Mouse (Mus musculus): Measurements from ENCODE around the gene Shbg. TPM values are rescaled to one million over a fixed set of nuclear protein-coding genes. Genes with fewer than 3 reads are reported as not detected.
"Not testable (repeated sequence)": the region's sequence is repeated elsewhere in the genome, so short reads cannot be mapped to it uniquely, and the experiment has no call there.

Gene Shbg
- polyA plus RNA-seq, 1 experiment from 2014 or later: 0.13 TPM

DNA sequence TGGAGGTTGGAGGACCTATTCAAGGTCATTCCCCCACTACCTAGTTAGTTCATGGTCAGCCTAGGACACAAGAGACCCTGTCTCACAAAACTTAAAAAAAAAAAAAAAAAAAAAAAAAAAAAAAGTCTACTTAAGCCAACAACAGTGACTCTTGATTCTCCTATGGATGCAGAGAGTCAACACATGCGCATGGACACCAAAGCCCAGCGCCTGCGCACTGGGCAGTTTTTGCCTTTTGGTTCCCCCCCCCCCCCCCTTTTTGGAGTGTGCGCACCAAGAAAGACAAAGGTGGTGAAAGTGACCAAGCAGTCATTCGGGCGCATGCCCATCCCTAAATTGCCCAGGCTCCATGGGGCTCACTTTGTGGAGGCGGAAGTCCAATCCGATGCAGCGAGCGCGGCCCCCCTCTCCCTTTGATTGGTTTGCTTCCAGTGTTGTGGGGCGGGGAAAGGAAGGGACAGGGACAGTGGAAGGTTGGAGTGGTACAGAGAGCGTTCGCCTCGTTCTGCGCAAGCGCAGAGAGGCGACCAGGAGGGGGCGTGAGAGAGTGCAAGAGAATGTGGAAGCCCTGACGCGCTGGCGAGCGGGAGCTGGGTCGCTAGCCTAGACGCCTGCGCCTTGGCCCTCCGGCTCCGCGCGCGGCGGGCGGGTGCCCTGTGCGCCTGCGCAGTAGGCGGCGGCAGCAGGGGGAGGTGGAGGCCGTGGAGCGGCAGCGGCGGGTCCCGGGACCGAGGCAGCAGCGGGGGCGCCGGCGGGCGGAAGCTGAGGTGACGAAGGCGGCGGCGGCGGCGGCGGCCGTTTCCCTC lies 14.8 kb upstream of the Shbg start, which contains the start of gene Fxr2:
Gene Fxr2 (plus strand): TSS at position 707 of the 806 bp plus-strand sequence.
- DNase-seq (ENCODE audit: low spot score): peak; percentile 100

DNA sequence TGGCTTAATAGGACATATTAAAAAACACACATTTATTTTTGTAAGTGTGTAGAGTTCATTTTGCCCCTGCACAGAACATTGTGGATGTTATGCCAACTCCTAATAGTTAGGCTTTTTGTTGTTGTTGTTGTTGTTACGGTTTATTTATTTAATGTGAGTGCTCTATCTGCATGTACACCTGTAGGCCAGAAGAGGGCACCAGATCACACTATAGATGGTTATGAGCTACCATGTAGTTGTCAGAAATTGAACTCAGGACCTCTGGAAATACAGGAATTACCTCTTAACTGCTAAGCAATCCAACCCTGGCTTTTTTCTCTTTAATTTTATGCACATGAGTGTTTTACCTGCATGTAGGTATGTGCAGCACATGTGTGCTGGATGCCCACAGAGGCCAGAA lies 12.1 kb upstream of the Shbg start:
- peak; percentile 36 for DNase-seq (ENCODE audit: low spot score)

- peak; percentile 73 for DNase-seq (ENCODE audit: low spot score)
Measured at GRCm38 (mm10) chr11:69628286-69628685, 10.6 kb upstream of the Shbg start.

DNA sequence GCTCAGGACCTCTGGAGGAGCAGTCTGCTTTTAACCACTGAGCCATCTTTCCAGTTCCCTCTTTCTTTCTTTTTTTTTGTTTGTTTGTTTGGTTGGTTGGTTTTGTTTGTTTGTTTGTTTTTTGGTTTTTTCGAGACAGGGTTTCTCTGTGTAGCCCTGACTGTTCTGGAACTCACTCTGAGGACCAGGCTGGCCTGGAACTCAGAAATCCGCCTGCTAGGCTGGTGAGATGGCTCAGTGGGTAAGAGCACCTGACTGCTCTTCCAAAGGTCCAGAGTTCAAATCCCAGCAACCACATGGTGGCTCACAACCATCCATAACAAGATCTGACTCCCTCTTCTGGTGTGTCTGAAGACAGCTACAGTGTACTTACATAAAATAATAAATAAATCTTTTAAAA lies 6.6 kb upstream of the Shbg start:
- not testable (repeated sequence) for DNase-seq (ENCODE audit: low spot score)

- no peak for DNase-seq (ENCODE audit: low spot score)
Measured at GRCm38 (mm10) chr11:69623006-69623405, 5.3 kb upstream of the Shbg start.

- no peak for DNase-seq (ENCODE audit: low spot score)
Measured at GRCm38 (mm10) chr11:69622406-69622805, 4.7 kb upstream of the Shbg start.

DNA sequence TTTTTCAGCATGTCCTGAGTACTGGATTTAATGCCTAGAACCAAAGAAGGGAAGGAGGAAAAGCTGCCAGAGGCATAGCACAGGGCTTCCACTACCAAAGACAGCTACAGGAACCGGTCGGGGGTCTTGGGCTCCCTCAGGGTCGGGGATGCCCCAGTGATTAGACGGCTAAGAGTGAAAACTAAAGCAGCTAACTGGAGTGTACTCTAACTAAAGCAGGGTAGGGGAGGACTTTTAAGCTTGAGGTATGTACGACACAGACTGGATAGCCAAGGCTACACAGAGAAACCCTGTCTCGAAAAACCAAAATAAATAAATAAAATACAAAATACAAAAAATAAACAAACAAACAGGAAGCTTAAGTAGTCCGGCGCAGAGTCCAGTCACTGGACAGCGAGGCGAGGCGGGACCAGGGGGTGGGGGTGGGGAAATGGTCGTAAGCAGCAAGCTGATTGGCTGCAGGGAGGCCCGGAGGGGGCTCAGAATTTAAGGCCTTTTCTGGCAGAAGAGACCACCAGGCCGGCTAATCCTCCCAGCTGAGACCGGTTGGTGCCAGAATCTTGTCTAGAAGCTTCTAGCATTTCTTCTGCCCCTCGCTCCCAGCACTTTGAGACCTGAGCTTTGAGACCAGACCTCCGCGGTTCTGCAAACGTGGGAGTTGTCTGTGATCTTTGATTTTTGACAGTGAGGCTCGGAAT lies 4.0 kb upstream of the Shbg start, which contains the start of gene Sat2:
Gene Sat2 (plus strand): TSS at position 454 of the 698 bp plus-strand sequence.
- DNase-seq (ENCODE audit: low spot score): no peak

DNA sequence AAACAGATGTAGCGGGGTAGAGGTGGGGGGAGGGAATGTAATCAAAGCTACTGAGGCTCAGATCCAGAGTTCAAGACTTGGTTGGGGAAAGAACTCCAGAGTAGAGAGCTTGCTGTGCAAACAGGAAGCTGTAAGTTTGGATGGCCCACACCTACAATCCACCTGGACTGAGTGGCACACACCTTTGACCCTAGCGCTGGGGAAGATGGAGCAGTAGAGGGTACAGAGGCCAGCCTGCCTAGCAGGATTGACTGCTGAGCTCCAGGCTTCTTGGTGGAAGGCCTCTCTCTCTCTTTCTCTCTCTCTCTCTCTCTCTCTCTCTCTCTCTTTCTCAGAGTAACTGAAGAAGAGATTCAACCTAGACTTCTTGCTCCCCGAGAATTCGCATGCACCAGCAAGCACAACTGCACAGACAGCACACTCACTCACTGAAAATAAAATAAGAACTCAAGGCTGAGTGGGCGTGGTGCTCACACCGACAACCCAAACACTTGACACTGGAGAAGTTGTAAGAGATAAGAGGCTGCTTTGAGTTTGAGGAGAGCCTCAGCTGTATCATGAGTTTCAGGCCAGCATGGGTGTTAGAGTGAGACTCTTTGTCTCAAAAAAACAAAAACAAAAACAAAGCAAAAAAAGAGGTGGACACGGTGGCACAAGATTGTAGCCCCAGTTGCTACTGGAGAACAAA lies 2.8 kb upstream of the Shbg start:
- DNase-seq (ENCODE audit: low spot score): no peak

DNA sequence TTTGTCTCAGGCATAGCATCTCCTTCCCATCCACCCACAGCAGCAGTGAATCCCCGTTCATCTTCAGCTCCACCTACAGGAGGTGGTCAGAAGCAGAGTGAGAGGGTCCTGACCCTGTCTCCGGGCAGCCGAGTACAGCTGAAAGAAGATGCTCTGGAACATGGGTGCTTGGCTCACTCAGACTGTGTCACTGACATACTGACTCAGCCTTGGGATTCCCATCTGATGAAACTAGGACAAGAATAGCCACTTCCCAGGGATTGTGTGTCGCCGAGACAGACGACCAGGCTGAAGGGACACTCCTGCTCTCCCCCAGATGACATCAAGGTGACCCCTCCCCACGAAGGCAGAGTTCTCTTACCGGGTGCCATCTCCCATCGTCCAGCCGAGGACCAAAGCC lies 924 bp downstream of the Shbg start:
- DNase-seq (ENCODE audit: low spot score): no peak

DNA sequence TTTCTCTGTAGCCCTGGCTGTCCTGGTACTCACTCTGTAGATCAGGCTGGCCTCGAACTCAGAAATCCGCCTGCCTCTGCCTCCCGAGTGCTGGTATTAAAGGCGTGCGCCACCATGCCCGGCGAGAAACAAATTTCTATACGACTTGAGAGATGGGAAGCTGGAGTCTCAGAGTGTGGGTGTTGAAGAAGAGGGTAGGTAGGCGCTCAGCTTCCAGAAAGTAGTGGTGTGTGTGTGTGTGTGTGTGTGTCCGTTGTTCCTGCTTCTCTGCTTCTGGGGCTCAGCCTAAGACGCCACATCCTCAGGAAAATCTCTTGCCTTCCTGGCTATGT lies 3.5 kb downstream of the Shbg start:
- not testable (repeated sequence) for DNase-seq (ENCODE audit: low spot score)

- peak; percentile 31 for DNase-seq (ENCODE audit: low spot score)
Measured at GRCm38 (mm10) chr11:69613553-69614256, 4.0 kb downstream of the Shbg start.

DNA sequence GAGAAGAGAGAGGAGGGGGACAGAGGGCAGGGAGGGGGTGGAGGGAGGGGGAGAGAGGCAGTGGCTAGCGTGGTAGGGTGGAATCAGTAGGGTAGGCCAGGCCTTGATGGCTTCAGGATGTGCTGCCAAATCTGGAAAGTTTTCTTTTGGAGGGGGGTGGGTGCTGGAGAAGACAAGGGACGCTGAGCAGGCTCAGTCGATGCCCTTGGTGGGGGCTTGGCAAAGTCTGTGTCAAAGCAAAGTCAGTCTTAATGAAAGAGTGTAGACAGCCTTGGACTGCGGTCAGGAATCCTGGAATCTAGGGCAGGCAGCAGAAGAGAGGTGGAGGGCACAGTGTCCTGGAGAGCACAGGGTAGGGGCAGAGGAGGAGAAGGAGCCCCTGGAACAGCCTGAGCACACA lies 6.8 kb downstream of the Shbg start:
- DNase-seq (ENCODE audit: low spot score): no peak

DNA sequence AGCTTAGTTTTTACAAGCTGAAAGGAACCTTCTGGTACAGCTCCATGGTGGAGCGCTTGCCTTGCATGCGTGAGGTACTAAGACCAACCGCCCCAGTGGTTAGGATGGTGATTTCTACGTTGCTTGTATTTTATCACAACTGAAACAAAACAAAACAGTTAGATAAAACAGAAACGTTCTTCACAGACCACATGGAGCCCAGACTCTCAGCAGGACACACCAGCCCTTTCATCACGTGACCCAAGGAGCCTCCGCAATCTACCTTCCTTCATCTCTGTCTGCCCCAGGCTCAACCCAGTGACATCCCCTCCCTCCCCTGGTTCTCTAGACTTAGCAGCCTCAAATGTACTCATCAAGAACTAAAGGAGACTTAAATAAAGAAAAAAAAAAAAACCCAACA lies 8.3 kb downstream of the Shbg start:
- no peak for DNase-seq (ENCODE audit: low spot score)

DNA sequence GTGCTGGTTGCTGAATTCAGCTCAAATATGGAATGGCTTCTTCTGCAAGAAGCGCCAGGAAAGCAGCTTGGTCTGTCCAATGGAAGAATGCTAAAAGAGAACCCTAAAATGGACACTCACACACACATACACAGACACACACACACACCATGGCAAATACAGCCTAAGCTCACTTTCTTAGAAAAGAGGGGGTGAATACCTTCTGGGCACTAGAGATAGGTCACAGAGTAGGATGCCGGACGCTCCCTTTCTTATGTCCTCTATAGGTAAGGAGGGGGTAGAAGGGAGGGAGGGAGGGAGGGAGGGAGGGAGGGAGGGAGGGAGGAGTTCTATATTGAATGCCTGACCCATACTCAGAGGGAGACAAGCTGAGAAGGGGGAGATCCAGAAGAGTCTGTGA lies 9.2 kb downstream of the Shbg start:
- no peak for DNase-seq (ENCODE audit: low spot score)

DNA sequence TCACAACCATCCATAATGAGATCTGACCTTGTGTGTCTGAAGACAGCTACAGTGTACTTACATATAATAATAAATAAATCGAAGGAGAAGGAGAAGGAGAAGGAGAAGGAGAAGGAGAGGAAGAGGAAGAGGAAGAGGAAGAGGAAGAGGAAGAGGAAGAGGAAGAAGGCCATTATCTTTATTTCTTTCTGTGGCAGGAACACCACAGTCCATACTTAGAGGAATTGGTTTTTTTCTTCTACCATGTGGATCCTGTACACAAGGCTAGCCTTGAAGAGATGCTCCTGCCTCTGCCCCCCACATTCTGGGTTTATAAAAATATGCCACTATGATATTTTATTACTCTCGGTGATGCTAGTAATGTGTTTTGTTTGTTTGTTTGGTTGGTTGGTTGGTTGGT lies 10.9 kb downstream of the Shbg start:
- no peak for DNase-seq (ENCODE audit: low spot score)

GRCm38 (mm10) chr11:69606491-69606795 lies 11.3 kb downstream of the Shbg start:
- no peak for DNase-seq (ENCODE audit: low spot score)

- DNase-seq (ENCODE audit: low spot score): peak; percentile 90
Measured at GRCm38 (mm10) chr11:69605726-69606490, 11.8 kb downstream of the Shbg start, which contains the start of gene Atp1b2. Atp1b2 (minus strand) TSS chr11:69605942.

DNA sequence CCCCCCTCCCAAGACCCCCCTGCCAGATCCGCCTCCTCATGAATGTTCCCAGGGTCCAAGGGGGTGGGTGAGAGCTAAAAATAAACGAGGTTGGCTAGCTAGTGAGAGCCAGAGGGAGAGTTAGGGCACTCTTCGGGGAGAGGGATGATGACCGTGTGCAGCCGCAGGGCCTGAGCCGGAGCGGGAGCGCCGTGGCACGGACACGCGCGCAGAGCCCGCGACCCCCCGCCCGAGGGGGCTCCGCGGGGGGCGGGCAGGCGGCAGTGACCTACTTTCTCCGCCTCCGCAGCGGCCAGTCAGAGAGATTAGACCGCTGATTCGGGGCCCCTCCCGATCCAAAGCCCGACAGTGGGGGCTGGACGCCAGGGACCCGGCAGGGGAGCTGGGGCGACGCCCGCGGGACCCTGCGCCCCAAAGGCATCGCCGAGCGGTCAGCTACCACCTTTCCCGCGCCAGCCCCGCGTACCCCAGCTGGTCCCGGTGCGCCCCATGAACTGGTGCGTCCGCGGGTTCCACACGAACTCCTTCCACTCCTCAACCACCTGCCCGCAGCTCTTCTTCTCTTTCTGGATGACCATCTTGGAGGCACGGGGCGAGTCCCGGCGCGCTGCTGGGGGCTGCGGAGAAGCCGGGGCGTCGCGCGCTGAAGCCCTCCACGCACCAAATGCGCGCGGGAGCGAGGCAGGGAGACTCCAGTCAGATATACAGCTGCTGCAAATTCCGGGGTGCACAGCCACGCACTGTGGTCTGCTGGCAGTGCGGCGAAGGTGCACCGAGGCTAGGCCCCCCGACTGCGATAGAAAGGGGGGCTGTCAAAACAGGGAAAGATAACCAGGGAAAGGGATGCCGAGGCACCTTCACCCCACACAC lies 12.7 kb downstream of the Shbg start:
- DNase-seq (ENCODE audit: low spot score): peak; percentile 39

DNA sequence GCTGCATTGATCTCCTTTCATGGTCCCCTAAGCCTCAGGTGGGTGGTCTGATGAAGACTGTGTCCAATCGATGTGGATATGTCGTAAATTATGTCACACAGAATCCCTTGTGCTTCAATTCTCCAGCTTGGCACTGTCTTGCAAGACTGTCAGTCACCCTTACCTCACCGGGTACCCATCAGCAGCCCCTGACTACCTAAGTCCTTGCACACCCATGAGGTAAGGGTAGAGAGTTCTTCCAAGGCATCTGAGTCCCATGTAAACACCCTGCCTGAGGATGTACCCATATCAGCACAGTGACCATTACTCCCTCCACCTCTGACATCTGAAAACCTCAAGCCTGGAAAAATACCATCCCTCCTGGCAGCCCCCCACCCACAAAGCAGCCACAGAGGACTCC lies 13.4 kb downstream of the Shbg start:
- no peak for DNase-seq (ENCODE audit: low spot score)

DNA sequence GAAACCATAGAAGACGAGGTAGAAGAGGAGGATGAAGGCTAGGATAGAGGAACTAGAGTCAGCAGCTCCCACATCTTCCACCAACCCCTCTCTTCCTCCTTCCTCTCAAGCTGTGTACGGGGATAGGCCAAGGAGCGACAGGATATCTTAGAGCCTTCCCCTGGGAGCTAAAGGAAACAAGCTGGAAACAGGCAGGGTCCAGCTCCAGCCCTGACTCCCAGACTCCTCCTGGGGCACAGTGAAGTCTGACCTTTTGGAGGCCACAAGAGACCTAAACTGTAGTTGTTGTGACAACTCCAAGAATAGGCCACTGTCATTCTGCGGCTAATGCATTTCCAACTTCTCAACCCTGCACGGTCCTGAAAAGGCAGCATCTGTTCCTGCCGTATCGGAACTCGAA lies 14.2 kb downstream of the Shbg start:
- no peak for DNase-seq (ENCODE audit: low spot score)
